Mouse (Mus musculus): ENCODE data around the gene Sdk1. TPM values are rescaled to one million over a fixed set of nuclear protein-coding genes. Genes with fewer than 3 reads are reported as not detected.
"Not testable (repeated sequence)": the region's sequence is repeated elsewhere in the genome, so short reads cannot be mapped to it uniquely, and the experiment has no call there.

Sdk1 gene
- polyA plus RNA-seq, 1 experiment = 3.5 TPM

DNA sequence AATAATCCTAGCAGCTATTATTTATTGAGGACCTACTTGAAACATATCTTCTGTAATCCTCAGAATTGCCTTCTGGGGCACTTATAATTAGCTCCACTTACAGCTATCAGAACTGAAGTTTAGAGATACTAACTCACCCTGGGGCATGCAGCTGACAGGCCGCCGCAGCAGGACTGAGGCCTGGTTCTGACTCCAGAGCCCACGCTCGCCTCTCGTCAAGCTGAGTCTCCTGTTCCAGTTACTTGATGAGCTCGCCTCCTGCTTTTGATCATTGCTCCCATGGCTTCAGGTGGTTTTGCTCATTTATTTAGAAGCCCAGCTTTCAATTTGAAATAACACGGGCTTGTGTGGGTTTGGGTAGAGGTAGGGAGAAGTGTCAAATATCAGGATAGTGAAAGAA is 374.5 kb downstream of the Sdk1 start:
- DNase-seq (ENCODE audit: extremely low spot score in 1 of 2, low spot score in 1 of 2) = no peak

DNA sequence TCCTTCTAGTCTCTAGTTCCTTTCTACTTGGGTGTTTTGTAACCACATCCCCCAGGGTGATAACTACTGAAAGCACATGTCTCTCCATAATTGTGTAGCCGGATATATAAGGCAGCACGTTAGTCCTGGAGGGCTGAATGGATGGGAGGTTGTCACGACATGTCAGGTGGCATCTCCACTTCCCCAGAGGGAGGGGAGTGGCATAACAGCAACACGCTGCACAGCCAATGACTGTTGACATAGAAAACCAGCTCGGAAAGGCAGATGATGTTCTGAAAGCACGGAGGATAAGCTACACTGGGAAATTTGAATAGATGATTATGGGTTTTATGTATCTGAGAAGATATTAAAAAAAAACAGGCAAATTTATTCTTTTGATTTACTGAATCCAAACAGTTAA is 376.4 kb downstream of the Sdk1 start:
- no peak for DNase-seq (ENCODE audit: extremely low spot score in 1 of 2, low spot score in 1 of 2)

DNA sequence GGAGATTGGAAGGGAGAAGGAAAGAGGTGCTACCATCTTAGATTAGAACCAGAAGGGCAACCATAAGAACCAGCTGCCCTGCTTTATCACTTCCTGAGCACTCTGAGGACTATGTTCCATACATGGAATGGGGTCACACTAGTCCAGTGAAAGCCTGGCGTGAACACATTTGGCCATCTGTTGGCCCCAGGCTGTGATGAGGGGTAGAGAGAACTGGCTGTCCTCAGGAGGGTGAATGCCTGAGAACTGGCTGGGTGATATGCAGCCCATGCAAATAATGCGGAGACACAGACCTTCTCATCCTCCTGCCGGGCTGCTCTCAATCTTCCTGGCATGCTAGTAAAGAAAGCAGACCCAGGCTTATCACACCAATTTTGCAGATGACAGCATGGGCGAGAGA is 384.1 kb downstream of the Sdk1 start:
- DNase-seq (ENCODE audit: extremely low spot score in 1 of 2, low spot score in 1 of 2) = no peak

DNA sequence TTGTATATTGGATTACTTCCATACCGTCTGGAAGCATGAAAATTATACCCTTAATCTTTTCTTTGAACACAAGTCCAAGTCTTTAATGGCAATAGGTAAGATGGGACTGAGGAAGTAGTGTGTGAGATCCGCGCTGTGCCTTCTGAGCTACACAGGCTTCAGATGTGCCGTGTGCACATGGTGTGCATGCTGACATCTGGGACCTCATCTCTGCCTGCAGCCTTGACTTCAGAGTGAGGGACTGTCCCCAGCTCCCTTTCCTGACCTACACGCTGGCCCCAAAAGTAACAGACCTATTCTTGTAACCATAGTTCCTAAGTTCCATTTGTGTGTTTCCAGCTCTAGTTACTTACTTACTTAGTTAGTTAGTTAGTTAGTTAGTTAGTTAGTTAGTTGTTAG is 390.4 kb downstream of the Sdk1 start:
- DNase-seq (ENCODE audit: extremely low spot score in 1 of 2, low spot score in 1 of 2) = no peak

DNA sequence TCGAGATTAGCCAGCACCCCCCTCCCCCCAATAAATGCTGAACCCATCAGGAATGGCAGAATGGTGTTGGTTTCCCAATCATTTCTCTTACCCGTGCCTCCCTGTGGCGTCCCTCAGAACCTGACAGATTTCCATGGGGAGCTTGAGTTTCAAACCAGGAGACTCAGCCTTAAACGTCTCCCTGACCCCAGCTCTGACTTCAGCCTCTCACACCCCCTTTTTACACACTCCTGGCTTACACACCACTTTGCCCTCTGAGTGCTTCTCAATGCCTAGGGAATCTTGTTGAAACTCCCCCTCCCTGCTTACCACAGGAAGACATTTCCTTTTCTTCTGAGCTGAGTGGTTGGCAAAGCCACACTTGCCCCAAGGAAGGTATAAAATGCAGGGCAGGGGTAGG is 392.0 kb downstream of the Sdk1 start:
- no peak for DNase-seq (ENCODE audit: extremely low spot score in 1 of 2, low spot score in 1 of 2)

DNA sequence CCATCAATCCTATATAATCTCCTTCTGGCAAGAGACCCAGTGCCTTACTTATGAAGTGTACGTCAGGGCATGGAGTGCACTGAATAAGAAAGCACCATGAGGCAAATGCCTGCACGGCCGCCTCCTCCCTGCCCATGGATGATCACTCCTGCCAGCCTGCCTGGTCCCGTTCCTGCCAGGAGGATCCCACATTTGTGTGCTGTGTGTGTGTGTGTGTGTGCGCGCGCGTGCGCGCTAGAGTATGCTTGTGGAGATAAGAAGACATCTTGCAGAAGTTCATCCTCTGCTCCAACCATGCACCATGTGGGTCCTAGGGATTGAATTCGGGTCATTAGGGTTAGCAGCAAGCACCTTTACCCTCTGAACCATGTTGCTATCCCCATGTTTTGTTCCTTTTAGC is 395.1 kb downstream of the Sdk1 start:
- DNase-seq (ENCODE audit: extremely low spot score in 1 of 2, low spot score in 1 of 2) = no peak

DNA sequence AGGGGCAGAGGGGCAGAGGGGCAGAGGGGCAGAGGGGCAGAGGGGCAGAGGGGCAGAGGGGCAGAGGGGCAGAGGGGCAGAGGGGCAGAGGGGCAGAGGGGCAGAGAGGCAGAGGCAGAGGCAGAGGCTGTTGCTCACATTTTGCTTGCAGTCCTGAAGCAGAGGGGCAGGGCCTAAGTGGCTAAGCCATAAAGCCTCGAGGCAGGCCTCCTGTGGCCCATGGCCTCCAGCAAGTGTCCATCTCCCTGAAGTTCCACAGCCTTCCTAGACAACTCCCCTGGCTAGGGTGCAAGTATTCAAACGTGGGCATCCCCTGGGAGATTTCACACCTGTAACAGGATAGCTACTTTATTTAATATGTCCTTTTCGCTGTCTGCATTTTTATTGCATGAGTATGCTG is 395.8 kb downstream of the Sdk1 start:
- not testable (repeated sequence) for DNase-seq (ENCODE audit: extremely low spot score in 1 of 2, low spot score in 1 of 2)

DNA sequence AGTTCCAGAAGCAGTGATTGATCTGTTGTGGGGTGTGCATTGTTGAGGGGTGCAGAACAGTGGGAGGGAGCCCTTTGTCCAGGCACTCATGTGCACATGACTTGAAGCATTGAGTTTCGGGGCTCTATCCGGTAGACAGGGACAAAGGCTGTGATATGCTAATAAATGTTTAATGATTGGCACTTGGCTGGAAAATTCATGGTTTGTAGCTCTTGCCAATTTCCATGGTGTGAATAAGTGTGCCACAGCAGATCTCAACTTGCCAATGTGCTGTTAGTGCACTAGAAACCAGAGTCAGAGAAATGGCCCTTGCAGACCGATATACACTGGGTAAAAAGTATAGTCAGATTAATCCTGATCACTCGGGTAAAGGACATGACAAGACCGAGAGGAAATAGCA is 404.4 kb downstream of the Sdk1 start:
- no peak for DNase-seq (ENCODE audit: extremely low spot score in 1 of 2, low spot score in 1 of 2)

DNA sequence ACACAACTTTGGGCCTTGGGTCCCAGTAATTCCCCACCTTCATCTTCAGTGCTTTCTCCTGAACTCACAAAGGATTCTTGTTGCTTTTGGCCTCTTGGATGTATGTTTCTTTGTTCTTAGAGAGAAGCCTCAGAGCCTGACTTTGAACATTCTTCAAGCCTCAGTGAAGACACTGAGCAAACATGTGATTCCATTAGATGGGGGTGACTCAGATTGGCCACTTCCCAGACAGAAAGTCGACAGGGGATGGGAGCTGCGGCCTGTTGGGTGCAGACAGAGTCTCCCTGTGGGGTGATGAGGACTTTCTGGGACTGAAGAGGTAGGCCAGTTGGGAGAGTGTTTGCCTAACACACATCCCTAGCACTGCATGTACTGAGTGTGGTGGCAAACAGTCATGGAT is 405.3 kb downstream of the Sdk1 start:
- DNase-seq (ENCODE audit: extremely low spot score in 1 of 2, low spot score in 1 of 2) = no peak

DNA sequence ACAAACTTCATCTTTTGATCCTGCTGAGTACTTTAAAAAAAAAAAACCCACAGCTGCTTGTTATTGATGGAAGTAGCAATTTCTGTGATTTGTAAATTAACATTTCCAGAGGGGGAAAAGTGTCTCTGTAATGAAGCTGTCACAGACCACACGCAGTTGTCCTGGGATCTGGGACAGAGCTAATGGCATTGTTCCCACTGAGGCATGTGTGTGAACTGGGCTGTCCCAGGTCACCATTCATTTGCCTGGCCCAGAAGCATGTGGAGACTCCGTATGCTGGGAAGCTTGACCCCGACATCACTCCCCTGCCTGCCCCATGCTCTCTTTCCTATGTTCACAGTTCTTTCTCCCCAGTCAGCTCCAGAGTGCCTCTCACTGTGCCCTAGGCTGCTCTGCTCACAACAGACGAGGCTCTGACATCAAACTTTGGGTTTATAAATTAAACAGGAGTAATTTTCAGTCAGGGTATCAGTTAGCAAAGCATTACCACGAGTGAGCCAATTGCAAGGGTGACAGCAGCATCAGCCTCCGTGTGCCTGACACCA is 408.6 kb downstream of the Sdk1 start:
- DNase-seq (ENCODE audit: extremely low spot score in 1 of 2, low spot score in 1 of 2) = no peak

DNA sequence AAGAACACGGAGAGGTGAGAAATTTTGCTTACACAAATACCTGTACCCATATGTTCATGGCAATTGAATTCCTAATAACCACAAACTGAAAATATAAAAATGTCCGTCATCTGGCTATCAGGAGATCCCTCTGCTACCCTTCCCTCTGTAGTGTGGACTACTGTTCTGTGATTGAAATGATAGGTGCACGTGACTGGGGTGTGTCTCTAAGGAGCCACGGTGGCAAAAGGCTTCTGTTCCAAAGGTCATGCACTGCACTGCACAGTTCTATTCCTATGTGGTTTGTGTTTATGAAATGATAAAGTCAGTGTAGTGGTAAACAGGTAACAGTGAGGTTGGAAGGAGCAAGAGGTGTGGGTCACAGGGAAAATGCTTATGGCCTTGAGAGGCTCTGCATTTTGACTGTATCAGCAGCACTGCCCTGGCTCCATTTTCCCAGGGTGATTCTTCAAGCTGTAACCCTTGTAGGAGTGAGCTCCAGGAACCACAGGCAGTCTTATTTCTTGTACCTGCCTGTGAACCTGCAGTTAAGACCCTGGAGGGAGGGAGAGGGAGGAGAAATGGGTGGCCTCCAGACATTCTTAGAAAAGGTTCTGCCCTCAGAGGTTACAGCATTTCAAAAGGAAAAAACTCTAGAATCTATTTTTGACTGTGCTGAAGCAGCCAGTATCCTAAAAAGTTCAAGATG is 410.5 kb downstream of the Sdk1 start:
- DNase-seq (ENCODE audit: extremely low spot score in 1 of 2, low spot score in 1 of 2) = no peak

DNA sequence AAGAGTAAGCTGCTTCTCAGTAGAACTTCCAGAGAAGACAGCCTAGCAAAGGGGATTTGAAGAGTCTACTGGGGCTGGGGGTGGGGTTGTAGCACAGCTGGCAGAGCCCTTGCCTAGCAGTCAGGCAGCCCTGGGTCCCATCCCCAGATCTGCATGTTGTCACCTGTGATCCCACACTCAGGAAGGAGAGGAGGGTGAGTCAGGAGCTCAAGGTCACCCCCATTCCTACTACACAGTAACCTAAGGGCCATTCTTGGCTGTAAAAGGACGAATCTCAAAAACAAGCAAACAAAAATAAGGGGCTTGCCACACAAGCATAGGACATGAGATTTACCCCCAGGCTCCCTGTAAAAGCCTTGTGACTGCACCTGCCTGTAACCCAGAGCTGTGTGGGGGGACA is 435.1 kb downstream of the Sdk1 start:
- DNase-seq (ENCODE audit: extremely low spot score in 1 of 2, low spot score in 1 of 2) = no peak

DNA sequence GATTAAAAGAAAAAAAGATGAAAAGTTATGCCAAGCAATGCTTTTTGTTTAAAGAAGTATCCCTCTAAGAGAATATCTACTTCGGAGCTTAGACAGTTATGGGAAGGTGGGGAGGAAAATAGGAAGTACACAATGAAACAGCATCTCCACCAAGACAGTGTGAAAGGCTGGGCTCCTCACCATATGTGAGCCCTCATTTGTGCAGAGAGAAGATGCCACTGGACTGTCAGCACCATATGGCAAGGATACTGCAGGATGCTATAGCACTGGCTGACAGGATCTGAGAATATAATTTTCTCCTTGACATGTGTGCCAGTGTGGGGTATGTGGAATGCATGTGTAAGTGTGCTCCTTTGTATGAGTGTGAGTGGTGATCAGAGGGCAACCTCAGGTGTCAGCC is 435.7 kb downstream of the Sdk1 start:
- DNase-seq (ENCODE audit: extremely low spot score in 1 of 2, low spot score in 1 of 2) = peak; percentile 12 to 37

DNA sequence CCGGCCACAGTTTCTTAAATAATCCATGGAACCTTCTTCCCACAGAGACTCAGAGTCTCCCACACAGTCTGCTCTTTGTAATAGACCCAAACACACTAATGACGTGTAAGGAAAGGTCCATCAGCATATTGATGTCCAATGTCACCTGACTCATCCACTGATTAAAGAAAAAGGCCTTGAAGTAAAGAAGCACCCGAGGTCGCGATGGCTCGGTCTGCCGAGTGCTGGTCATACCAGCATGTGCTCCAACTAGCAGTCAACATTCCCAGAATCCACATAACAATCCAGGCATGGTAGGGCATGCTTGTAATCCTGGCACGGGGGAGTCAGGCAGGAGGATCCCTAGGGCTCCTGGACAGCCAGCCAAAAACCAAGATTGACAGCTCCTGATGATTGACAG is 436.6 kb downstream of the Sdk1 start:
- DNase-seq (ENCODE audit: extremely low spot score in 1 of 2, low spot score in 1 of 2) = no peak

DNA sequence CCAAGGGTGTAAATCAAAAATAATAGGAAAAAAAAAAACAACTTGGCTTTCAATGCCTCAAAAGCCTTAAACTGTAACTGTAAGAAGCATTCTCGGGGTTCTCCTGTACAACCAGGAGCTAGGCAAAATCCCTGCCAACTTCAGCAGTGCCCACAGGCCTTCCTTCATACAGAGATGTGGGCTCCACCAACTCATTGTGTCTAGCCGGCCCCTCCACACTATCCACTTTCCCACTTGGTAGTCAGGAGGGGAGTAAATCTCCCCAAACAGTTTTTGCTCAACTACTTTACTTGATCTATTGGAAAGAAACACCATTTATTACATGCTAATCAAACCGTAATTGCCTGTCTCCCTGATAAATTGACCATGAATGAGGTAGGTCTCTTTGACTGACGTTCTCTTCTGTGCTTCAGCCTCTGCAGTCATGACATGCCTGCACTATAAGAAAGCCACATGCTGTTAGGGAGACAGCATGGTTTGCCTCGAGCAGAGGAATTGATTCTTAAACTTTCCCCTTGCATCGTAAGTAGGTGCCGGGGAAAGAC is 445.7 kb downstream of the Sdk1 start:
- DNase-seq (ENCODE audit: extremely low spot score in 1 of 2, low spot score in 1 of 2) = no peak

DNA sequence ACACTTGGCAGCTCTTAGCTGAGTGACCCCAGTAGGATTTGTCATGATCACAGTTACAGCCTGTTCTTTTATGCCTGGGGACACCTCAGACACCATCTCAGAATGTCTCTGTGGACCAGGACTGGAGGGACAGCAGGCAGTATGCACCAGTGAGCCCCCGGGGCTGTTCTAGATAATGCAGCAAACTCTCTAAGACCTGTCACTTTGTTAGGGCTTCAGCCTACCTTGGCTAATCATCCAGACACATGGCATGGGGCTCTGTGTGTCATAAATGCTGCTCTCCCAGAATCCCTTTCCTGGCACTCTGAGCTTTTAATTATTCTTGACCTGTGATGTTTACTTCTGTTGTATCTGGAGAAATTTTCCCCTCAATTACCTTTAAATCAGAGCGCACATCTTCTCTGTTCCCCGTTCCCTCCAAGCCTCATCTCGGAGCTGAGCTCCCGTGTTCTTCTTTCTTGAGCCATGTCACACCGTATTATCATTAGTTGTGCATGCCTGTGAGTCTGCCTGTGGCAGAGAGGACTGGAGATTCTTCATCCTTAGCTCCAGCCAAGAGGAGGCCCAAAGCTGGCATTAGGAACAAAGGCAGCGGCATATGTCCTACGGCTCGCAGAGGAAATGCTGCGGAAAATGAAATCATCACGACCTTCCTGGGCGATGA is 448.3 kb downstream of the Sdk1 start:
- DNase-seq (ENCODE audit: extremely low spot score in 1 of 2, low spot score in 1 of 2) = no peak

DNA sequence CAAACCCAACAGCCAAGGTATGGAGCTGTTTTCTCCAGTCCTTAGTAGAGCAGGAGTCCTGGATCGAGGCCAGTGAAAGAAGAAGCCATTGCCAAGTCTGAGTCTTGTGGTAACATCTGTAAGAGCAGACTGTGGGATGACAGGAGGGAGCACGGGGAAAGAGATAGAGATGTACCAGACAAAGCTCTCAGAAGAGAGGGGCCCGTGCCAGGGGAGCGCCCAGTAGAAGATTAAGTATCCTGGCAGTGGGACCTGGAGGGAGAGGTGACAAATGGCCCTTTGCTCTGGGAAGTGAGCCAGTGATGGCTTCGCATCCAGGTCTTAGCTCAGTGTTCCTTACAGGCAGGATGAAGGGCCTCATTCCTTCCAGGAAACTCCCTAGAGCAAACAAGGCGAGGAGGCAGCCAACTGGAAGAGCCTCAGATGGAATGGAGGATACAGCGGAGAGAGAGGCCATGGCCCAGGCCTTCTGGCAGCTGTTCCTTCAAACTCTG is 450.2 kb downstream of the Sdk1 start:
- peak in 1 of 2 experiments; percentile 25 for DNase-seq (ENCODE audit: extremely low spot score in 1 of 2, low spot score in 1 of 2)

DNA sequence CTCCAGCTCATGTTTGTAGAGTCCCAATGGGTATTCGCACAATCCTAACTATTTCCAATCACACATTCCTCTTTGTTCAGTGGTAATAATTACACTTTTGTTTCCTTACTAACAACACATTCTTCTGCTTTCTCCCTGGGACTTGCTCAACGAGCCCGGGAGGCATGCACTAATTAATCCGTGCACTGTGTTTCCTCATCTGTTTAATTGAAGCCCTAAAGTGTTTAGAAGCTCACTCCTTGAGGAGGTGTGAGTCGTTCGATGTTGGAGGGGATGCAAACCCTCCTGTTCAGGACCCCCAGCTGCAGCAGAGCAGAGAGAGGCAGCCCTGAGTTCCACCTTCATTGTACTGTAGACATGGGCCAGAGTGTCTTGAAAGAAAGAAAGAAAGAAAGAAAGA is 452.4 kb downstream of the Sdk1 start:
- no peak for DNase-seq (ENCODE audit: extremely low spot score in 1 of 2, low spot score in 1 of 2)

DNA sequence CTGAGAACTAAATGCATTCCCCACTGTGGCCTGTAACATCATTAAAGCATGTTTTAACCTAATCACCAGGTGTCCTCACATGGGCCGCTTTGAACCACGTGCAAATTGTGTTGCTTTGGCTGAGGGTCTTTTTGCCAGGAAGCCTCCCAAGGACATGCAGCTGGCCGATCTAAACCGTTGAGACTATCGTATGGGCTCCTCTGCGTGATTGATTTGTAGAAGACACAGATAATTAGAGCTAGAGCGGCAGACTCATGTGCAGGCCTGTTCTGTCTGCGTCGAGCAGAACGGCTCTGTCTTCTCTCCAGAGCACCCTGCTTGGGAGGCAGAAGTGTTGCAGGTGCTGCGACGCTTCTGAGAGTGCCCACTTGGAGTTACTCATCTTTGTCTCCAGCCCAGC is 453.6 kb downstream of the Sdk1 start:
- DNase-seq (ENCODE audit: extremely low spot score in 1 of 2, low spot score in 1 of 2) = no peak

DNA sequence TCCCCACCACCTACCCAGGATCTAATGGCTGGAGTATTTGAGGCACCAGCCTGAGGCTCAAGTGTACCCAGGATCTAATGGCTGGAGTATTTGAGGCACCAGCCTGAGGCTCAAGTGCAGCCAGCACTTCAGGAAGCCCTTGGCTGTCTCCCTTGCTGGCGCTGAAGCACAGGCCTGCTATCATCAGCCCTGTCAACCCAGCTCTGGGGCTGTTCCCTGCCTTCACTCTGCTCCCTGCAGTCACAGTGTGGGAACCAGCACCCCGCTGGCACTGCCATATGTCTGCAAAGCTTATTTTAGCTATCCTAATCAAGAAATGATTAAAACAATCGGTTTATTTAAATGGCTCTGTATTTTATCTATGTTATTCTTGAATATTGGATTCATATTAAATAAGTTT is 457.1 kb downstream of the Sdk1 start:
- no peak for DNase-seq (ENCODE audit: extremely low spot score in 1 of 2, low spot score in 1 of 2)

DNA sequence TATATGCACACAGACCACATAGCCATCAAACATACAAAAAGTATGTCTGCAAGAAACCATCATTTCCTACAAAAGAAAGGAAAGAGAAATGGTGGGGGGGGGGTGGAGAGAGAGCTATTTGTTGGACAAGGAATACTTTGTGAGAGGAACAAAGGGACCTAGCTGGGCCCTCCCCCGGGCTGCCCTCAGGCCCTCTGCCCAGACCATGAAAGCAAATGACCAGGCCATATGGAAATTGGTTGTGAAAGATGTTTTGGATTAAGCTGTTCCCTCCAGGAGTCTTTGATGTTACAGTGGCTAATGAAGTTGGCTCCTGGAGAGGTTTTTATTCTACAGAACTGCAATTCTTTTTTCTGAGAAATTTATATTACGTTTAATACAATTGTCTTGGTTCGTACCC is 479.5 kb downstream of the Sdk1 start:
- no peak for DNase-seq (ENCODE audit: extremely low spot score in 1 of 2, low spot score in 1 of 2)

DNA sequence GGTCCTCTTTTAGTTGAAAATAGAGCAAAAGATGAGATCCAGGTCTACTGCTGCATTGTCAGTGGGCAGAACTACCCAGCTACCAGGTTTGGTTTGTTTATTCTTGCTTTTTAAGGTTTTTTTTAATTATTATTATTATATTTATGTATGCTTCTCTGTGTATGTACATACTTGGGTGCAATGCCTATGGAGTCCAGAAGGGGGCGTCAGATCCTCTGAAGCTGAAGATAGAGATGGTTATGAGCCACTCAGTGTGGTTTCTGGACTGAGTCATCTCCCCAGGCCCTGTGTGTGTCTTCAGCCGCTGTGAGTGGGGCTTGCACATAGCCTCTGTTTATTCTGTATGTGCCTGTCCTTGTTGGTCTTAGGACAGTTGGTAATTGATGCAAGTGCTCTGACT is 486.7 kb downstream of the Sdk1 start:
- no peak for DNase-seq (ENCODE audit: extremely low spot score in 1 of 2, low spot score in 1 of 2)
